Mouse (Mus musculus) stomach, postnatal 0 days (tissue): Measurements from ENCODE around the gene Ptbp3. TPM values are rescaled to one million over a fixed set of nuclear protein-coding genes. Genes with fewer than 3 reads are reported as not detected.

ENCODE experiments used
- ATAC-seq: fragments of 200-750 bp; cut with Nextera tagmentation; 2 replicates; pipeline ENCODE4 v1.8.0; 2017; ENCODE audit not compliant: low FRiP score, low TSS enrichment
- DNase-seq: peaks from one replicate; pipeline ENCODE4 v3.0.0-alpha.2; 2016; ENCODE audit warnings: low spot score
- H3K27ac ChIP-seq: fragments of 300-500 bp; sonication (generic); replicated peaks from 2 replicates; pipeline ENCODE4 v1.5.1; 2014; ENCODE audit warnings: mild to moderate bottlenecking, control low read depth
- H3K27me3 ChIP-seq: fragments of 300-500 bp; sonication (generic); 2 replicates; pipeline ENCODE4 v1.6.1; 2014; ENCODE audit warnings: low read length; ENCODE audit not compliant: control insufficient read depth, insufficient read depth
- H3K36me3 ChIP-seq: fragments of 300-500 bp; sonication (generic); 2 replicates; pipeline ENCODE4 v1.6.1; 2014; ENCODE audit warnings: low read length, mixed read lengths; ENCODE audit not compliant: control insufficient read depth, insufficient read depth
- H3K4me1 ChIP-seq: fragments of 300-500 bp; sonication (generic); replicated peaks from 2 replicates; pipeline ENCODE4 v1.6.1; 2014; ENCODE audit warnings: antibody characterized with exemption; ENCODE audit not compliant: control insufficient read depth, insufficient read depth
- H3K4me2 ChIP-seq: fragments of 300-500 bp; sonication (generic); replicated peaks from 2 replicates; pipeline ENCODE4 v1.6.1; 2014; ENCODE audit warnings: low read depth, mild to moderate bottlenecking, control low read depth, moderate library complexity
- H3K4me3 ChIP-seq: fragments of 300-500 bp; sonication (generic); 2 replicates; pipeline ENCODE4 v1.5.1; 2014; ENCODE audit warnings: low read depth, low read length, control low read depth
- H3K9ac ChIP-seq: fragments of 300-500 bp; sonication (generic); 2 replicates; pipeline ENCODE4 v1.6.1; 2014; ENCODE audit warnings: mild to moderate bottlenecking, low read length, control low read depth, mixed read lengths
- H3K9me3 ChIP-seq: fragments of 300-500 bp; sonication (generic); 2 replicates; pipeline ENCODE4 v1.6.1; 2016; ENCODE audit warnings: low read length; ENCODE audit not compliant: control insufficient read depth
- CTCF ChIP-seq: IDR thresholded peaks from 2 replicates; pipeline ENCODE4 v1.5.1; 2016; ENCODE audit warnings: antibody characterized with exemption, low read depth, mild to moderate bottlenecking, moderate library complexity
- EP300 ChIP-seq: optimal IDR thresholded peaks from 2 replicates; pipeline ENCODE3; 2016; ENCODE audit warnings: antibody characterized with exemption
- WGBS: fragments of 180-500 bp; shearing (Covaris S2); extraction: QIAGEN DNeasy Blood & Tissue Kit; methylation state at CpG from one replicate; pipeline ENCODE4 v1.1.7; 2014; 5-methylcytosine and 5-hydroxymethylcytosine counted together
- polyA plus RNA-seq: library from polyadenylated mRNA; unstranded; fragments of >200 nt; fragmentation: Nextera tagmentation; extraction: Ambion mirVana; gene quantifications from 2 replicates; pipeline ENCODE4 v1.2.1, GENCODE M21; 2015

Ptbp3 gene
- polyA plus RNA-seq, 1 experiment from 2014 or later, result 34.8 TPM

DNA sequence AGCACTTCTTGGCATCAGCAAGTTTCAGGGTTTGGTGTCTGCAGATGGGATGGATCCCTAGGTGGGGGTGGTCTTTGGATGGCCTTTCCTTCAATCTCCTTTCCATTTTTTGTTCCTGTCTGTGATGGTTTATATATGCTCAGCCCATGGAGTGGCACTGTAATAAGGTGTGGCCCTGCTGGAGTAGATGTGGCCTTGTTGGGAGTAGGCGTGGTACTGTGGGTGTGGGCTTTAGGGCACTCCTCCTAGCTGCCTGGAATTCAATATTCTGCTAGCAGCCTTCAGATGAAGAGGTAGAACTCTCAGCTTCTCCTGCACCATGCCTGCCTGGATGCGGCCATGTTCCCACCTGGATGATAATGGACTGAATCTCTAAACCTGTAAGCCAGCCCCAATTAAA, 39.6 kb downstream of the Ptbp3 start:
- Histone ChIP-seq H3K27me3 (no peaks in the 10 kb centered on the region), H3K4me1 (no peaks in the 10 kb centered on the region), H3K27ac (no peak overlapping the region), H3K9ac (no peak overlapping the region), H3K36me3 (peaks cover 4% of the 10 kb centered on the region; the same call in 1 of the 2 replicates), H3K4me2 (no peak overlapping the region), H3K4me3 (no peak overlapping the region), H3K9me3 (no peaks in the 10 kb centered on the region)
- ATAC-seq, result peak; percentile 59; the same call in 1 of the 2 replicates
- WGBS, result 92% methylated on average over 2 of the region's 2 CpGs
- DNase-seq, result peak; percentile 16
- TF ChIP-seq CTCF (no peak), EP300 (no peak)

- H3K36me3 ChIP-seq, result peaks cover 4% of the 10 kb centered on the region; the same call in 1 of the 2 replicates
- WGBS, result 70% methylated on average over 2 of the region's 2 CpGs
- no peak for ATAC-seq
- no peak overlapping the region for H3K27ac ChIP-seq
- no peaks in the 10 kb centered on the region for H3K27me3 ChIP-seq
- no peak overlapping the region for H3K4me2 ChIP-seq
- H3K9ac ChIP-seq, result no peak overlapping the region
- H3K4me3 ChIP-seq, result no peak overlapping the region
- no peaks in the 10 kb centered on the region for H3K4me1 ChIP-seq
- TF ChIP-seq EP300, result no peak
- TF ChIP-seq CTCF, result no peak
- H3K9me3 ChIP-seq, result no peaks in the 10 kb centered on the region
- no peak for DNase-seq
These were observed 41.4 kb downstream of the Ptbp3 start for GRCm38 (mm10) chr4:59507766-59508165.

- 94% methylated on average over 3 of the region's 3 CpGs for WGBS
- Histone ChIP-seq H3K4me3 (no peak overlapping the region), H3K36me3 (no peaks in the 10 kb centered on the region; the same call in 1 of the 2 replicates), H3K4me2 (no peak overlapping the region), H3K27ac (no peak overlapping the region), H3K9ac (no peak overlapping the region), H3K9me3 (no peaks in the 10 kb centered on the region), H3K4me1 (no peaks in the 10 kb centered on the region), H3K27me3 (no peaks in the 10 kb centered on the region)
- no peak for DNase-seq
- no peak for ATAC-seq
- no peak for TF ChIP-seq EP300
- TF ChIP-seq CTCF, result no peak
These were observed 42.5 kb downstream of the Ptbp3 start for GRCm38 (mm10) chr4:59506704-59507103.

- Histone ChIP-seq H3K9me3 (no peaks in the 10 kb centered on the region), H3K36me3 (peaks cover under 1% of the 10 kb centered on the region; the same call in 1 of the 2 replicates), H3K9ac (no peak overlapping the region), H3K4me1 (no peaks in the 10 kb centered on the region), H3K4me3 (no peak overlapping the region), H3K4me2 (no peak overlapping the region), H3K27ac (no peak overlapping the region), H3K27me3 (no peaks in the 10 kb centered on the region)
- ATAC-seq (no peak), DNase-seq (no peak)
- TF ChIP-seq CTCF (no peak), EP300 (no peak)
- 60% methylated on average over 3 of the region's 3 CpGs for WGBS
These were observed 43.7 kb downstream of the Ptbp3 start for GRCm38 (mm10) chr4:59505481-59505880.

DNA sequence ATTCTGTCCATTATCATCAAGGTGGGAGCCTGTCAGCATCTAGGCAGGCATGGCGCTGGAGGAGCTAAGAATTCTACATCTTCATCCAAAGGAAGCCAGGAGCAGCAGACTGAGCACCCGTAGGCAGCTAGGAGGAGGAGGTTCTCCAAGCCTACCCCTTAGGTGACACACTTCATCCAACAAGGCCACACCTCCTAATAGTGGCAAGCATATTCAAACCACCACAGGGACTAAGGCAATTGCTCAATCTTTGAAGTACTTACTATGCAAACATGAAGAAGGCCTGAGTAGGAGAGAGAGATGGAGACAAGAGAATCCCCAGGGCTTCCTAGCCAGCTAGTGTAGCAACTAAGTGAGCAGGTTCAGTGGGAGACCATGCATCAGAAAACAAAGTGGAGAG, 58.1 kb downstream of the Ptbp3 start:
- Histone ChIP-seq H3K36me3 (0 out of 2 replicates have a peak, but pooled peaks cover 3% of the 10 kb centered on the region), H3K4me2 (no peak overlapping the region), H3K27me3 (no peaks in the 10 kb centered on the region), H3K4me3 (no peak overlapping the region), H3K4me1 (no peaks in the 10 kb centered on the region), H3K9ac (no peak overlapping the region), H3K9me3 (no peaks in the 10 kb centered on the region), H3K27ac (no peak overlapping the region)
- ATAC-seq (no peak), DNase-seq (no peak)
- 91% methylated on average over 2 of the region's 2 CpGs for WGBS
- TF ChIP-seq EP300, result no peak
- TF ChIP-seq CTCF, result no peak

GRCm38 (mm10) chr4:59471306-59471705, 77.9 kb downstream of the Ptbp3 start:
- DNase-seq, result no peak
- TF ChIP-seq CTCF, result no peak
- TF ChIP-seq EP300, result no peak

More at GRCm38 (mm10) chr4:59471306-59471705, 77.9 kb downstream of the Ptbp3 start:
- Histone ChIP-seq H3K27ac (no peak overlapping the region), H3K4me3 (no peak overlapping the region), H3K9ac (no peak overlapping the region), H3K9me3 (no peaks in the 10 kb centered on the region), H3K4me1 (0 out of 2 replicates have a peak, but pooled peaks cover 3% of the 10 kb centered on the region), H3K36me3 (0 out of 2 replicates have a peak, but pooled peaks cover 2% of the 10 kb centered on the region), H3K27me3 (no peaks in the 10 kb centered on the region), H3K4me2 (no peak overlapping the region)
- no peak for ATAC-seq
